Mouse (Mus musculus) megakaryocyte, adult 5-6 weeks (primary cell): ENCODE data around the gene Sertad2. TPM values are rescaled to one million over a fixed set of nuclear protein-coding genes. Genes with fewer than 3 reads are reported as not detected.

Experiments used
- ATAC-seq: 2 replicates; pipeline ENCODE4 v1.8.0; 2016; ENCODE audit warnings: mild to moderate bottlenecking, inconsistent platforms; ENCODE audit not compliant: poor library complexity, severe bottlenecking
- total RNA-seq, 2 experiments: library from RNA; stranded (forward) in 1 of 2; stranded (reverse) in 1 of 2; fragments of 153-499, 151-499 nt in 1 of 2; fragments of 221-1000, 200-1000 nt in 1 of 2; gene quantifications; 2 replicates each; pipeline versions ENCODE4 v1.2.3 to v1.2.4; 2015 to 2017

Gene Sertad2
- total RNA-seq, 2 experiments from 2014 or later: 7.0 to 9.1 TPM

DNA sequence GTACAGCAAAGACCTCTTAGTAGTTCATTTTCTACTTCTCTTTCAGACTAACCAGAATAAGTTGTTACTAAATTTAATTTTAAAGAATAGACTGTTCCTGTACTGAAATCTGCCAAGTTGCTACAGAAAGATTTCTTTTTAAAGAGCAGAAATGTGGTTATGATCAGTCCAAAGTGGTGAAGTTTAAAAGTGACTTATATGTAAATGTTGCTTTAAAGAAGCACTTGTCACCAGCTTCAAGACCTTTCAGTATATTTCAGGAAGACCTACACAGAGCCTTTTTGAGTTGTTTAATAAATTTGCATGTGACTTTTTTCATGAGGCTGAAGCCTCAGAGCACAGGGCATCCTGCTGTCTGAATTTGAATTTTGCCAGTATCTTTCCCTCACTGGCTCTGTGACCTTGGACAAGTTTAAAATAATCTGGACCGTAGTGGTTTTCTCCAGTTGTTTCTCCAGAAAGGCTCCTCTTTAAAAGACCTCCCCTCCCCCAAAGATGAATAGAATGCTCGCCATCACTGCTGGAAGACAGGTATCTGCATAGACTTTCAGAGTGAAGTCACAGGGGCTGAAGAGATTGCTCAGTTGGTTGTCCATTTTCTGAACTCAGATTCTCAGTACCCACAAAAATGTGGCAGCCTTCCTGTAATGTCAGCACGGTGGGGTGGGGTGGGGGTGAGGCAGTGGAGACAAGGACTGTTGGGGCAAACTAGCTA lies 1.9 kb downstream of the Sertad2 start:
- no peak for ATAC-seq

DNA sequence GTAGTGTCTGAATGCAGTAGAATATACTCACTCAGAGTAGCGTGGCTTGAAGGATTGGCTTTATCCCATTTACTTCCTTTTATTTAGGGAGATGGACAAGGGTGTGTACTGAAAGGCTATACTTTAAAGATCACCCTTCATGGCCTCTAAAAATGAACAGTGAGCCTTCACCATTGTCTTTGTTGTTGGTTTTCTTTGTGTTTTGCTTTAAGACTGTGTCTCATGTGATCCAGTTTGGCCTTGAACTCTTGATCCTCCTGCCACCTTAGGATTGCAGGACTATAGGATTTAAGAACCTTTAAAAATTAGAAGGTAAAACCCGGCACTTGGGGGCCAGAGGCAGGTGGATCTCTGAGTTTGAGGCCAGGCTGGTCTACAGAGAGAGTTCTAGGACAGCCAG lies 6.4 kb downstream of the Sertad2 start:
- ATAC-seq: no peak

DNA sequence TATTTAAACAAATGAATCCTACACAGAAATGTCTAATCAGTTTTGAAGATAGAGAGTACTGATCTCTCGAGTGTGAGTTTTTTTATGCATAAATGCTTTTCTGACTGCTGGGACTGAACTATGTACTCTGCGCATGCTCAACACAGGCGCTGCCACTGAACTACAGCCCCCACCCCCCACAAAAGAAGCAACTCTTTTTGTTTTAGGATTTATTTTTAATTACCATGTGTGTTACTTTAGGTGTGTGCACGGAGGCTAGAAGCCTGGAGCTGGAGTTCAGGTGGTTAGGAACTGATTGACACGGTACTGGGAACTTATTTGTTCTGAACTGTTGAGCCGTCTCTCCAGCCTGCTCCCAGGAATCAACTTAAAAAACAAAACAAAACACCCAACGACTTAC lies 7.1 kb downstream of the Sertad2 start:
- no peak for ATAC-seq

DNA sequence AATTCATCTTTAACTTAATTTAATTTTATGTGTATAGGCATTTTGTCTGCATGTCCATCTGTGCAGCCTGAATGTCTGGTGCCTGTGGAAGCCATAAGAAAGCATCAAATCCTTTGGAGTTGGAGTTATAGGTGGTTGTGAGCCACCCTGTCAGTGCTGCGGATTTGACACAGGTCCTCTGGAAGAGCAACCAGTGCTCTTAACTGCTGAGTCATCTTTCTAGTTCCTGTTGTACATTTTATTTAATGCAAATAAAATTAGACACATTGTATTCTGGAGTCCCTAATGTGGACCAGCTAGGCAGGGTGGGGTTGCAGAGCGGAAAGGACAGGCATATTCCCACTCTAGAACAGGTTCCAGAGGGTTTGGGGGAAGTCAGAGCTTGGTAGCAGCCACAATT lies 9.0 kb downstream of the Sertad2 start:
- no peak for ATAC-seq

DNA sequence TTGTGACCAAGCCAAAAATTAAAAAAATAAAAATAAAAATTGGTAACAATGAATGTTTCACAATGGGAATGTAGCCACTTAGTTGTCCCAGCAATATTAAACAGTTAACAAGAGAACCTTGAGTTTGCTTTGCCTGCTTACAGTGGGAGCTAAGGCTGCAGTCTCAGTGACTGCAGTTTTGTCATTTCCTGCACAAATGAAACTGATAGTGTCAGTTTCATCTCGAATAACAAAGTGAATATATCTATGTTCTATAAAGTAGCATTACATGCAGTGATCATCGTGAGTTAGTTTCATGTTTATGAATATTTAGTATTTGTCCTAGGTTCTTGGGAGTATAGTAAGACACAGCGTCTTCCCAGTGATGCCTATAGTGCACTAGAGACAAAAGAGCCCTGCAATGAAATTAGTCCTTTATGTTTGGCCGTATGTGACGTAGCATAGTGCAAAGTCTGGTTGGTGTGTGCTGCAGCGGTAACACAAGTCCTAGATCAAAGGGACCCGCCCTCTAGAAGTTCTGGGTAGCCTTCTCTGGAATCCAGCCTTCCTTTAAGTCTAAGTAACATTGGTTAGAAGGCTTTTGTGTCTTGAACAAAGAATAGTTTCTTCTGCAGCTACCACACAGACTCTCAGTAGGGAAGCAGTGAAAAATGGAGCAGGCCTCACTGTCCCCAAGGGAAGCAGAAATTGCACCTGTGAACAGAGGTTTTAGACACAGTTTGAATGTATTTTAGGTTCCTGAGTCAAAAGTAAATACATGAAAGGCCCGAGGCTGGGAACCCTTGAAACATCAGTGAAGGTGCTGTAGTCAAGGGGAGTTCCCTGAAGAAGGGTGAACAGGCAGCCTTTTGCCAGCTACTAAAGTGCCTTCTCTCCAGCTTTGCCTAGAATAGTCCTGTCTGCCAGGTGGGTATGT lies 10.0 kb downstream of the Sertad2 start:
- ATAC-seq: peak; percentile 27; the same call in 1 of the 2 replicates

DNA sequence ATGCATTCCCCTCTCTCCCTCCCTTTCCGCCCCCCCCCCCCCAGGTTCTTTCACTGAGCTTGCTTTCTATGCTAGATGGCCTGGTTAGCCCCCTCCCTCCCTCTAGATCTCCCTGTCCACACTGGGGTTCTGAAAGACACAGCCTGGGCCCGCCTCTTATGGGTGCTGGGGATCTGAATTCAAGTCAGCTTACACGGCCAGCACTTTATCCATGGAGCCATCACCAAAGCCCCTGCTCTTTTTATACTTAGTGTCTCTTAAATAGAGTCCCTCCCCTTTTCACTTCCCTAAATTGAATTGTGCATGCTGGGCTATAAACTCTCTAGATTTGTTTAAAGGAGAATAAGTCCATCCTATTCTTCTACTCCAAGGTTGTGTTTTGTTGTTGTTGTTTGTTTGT lies 12.6 kb downstream of the Sertad2 start:
- ATAC-seq: peak; percentile 39

DNA sequence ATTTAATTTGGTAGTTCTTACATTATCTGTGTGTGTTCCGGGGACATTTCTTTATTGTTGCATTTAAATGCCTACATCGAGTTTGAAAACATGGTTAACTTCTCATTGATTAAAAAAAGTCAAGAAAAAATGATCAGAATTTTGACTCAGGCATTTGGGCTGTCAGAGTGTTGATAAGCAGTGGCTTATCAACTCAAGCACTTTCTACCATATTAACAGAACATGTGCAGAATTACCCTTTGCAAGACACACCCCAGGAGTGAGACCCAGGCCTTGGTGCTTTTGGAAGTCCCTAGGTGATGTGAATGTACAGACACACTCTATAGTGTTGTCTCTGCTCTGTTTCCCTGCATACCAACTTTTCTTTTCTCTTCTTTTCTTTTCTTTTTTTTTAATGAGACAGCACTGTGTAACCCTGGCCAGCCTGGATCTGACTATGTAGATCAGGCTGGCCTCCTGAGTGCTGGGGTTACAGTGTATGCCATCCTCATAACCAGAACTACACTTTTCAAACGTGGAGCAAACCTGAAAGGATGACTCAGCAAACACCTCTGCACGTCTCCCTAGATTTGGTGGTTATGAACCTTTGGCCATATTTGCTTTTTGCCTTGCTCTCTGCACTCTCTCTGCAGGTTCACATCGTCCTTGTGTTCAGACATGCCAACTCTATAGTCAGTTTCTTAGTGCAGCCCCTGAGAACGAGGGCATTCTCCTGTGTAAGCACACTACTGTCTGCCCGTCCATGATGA lies 13.3 kb downstream of the Sertad2 start:
- ATAC-seq: no peak

DNA sequence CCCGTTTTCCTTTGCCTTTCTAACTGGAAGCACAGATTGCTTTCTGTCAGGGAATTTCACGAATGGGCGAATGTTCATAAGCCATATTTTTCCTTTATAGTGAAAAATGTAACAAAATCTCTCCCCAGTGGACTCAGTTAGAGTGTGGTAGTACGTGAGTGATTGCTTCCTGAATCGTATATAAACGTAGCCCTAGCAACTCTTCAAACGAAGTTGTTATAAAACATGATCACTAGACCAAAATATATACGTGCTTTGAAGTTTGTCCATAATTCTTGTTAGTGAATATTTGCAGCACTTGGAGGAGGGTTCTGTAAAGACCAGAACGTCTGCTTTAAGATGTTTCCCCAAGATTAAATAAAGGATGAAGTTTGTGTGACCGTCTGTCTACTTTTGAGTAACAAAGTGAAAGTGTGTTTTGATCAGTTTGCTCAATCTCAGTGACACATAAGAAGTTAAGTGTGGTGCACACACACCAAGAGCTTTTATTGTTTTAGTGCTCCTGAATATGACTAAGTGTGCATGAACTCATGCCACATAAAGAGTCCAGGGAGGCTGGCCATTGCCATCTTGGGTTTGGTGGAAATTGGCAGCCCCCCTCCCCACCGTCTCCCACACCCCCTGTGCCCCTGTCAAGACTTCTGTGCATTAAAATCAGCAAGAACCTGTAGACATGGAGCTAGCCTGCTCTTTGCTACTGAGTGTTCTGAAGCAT lies 16.3 kb downstream of the Sertad2 start:
- no peak for ATAC-seq

DNA sequence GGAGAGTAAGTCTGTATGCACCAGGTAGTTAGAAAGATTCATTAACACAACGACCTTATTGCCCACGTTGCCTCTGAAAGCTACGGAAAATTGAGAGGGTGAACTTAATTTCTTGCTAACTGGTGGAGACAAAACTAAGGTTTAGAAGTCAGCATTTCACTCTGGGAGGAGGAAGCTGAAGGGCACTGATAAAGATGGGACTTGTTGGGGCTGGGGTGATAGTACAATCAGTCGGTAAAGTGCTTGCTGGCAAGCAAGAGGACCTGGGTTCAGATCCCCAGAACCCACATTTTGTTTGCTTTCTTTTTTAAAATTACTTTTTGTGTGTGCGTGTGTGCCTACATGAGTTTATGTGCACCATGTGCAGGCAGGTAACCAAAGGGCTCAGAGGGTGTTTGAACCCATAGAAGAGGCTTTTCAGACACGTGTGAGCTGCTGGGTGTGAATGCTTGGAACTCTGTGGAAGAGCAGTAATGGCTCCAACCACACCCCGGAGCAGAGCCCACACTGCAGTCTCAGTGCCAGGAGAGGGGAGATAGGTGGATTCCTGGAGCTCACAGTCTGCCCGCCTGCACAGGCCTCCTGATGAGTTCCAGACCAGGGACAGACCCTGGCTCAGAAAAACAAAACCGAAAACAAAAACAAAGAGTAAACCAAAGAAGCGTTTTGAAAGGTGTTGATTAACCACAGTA lies 17.0 kb downstream of the Sertad2 start:
- no peak for ATAC-seq

DNA sequence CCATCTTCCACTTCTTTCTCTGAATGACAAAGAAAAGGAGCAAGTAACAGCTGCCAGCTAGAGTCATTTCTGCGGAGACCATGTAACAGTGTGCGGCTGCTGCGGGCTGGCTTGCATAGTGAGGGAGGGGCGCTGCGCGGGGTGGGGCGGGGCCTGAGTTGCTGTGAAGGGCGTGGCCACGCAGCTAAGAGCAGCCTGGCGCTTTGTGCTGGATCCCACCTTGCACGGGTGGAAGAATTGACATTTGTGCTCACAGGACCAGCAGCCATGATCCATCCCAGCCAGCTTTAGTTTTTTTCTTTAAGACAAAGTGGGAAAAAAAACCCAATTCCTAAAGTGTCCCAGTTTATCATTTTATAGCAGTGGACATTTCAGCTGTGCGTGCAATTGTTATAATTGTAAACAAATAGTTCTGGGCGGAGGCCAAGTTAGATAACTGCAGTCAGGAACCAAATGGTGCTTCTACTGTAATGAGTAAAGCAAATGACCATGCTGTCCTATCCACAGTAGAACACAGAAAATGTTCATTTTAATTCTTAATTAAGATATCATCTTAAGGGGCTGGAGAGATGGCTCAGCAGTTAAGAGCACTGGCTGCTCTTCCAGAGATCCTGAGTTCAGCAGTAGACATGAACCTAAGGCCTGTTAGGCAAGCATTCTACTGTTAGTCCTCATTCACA lies 18.4 kb downstream of the Sertad2 start:
- peak; percentile 82 for ATAC-seq

DNA sequence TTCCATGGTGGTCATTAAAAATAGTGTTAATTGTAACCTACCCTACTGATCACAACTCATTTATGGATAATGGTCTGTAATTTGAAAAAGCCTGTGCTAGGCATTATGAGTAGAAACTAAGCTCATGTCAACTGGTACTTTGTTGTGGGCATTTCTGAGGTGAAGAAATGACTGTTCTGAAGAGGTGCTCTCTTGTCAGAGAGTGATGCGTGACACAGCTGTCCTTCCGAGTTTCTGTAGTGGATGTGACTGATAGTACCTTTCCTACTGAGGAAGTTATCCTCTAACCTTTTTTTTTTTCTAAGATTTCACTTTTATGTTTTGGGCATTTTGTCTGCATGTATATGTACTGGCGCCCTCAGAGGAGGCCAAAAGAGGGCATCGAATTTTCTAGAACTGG lies 22.0 kb downstream of the Sertad2 start:
- no peak for ATAC-seq

DNA sequence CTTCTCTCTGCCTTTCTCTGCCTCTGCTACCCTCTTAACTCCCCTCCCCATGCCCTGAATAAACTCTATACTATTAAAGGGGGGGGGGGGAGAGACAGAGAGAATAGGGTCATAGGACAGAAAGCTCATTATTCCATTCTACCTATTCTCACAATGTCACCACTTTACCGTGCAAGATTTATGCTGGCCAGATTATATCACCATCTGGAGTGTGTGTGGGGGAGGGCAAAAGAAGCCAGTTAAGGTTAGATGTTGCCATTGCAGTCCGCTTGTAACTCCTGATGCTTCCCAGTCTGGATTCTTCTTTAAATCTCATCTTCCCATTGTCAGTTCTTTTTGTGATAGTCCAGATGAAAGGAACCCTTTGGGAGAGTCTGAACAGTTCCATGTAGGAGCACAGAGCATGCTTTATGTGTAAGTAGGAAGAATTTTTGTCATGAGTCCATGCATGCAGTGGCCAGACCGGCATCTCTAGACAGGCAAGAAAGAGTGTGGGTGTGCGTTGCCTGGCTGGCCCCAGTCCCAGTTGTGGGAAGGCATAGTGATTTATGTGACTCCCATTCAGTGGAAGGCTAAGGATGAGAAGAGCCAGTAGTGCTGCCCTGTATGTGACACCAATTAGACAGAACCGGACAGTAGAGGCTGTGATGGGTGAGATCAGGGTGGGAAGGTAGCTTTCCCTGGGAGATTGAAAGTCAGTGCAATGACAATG lies 28.8 kb downstream of the Sertad2 start:
- ATAC-seq: no peak

DNA sequence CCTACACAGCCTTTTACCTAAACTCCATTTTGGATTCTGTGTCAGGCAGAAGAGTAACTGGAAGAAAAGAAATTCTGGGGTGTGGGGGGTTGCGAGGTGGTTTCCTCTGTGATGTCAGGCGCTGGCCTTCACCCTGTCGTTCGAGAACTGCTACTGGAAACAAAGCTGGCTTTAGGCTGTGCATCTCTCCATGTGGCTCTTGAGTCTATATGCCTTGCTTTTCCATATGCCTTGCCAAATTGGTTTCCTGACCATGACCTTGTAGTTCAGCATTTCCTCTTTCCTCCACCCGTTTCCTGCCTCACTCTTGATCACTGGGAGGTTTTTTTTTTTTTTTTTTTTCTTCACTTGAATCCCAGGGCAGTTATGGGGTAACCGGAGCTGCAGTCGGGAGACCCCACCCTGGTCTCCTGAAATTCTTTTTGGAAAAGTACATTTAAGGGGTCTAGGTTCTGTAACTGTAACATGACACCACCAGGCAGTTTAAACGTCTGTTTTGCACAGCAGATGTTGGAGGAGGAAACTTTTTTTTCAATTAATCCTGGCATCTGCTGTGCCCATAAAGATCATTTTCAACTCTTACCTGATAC lies 33.1 kb downstream of the Sertad2 start:
- no peak for ATAC-seq

DNA sequence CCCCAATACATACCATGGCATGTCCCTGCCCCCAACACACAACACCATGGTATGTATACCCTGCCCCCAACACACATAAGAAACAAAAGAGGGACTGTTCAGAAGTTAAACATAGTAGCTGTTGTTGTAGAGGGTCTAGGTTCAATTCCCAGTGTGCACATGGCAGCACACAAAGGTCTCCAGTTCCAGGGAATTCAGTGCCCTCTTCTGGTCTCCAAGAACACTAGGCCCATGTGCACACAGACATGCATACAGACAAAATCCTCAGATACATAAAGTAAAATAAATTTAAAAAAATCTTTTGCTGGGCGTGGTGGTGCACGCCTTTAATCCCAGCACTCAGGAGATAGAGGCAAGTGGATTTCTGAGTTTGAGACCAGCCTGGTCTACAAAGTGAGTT lies 39.7 kb downstream of the Sertad2 start:
- ATAC-seq: no peak

DNA sequence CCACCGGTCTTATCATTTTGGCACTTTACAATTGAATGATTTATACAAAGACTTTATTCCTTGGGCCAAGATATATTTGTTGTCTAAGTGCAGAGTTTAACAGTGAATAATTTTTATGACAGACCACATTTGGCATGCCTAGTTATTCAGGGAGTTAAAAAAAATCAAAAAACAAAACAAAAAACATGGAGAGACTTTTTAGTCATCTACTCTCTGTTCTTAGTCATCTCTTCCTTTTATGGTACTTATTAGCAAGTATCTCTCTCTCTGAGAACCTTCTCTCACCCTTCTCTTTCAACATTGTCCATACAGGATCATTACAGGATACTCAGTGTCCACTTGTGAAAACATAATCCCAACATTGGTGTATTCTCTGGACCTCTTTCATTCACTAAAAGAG lies 42.2 kb downstream of the Sertad2 start:
- no peak for ATAC-seq

DNA sequence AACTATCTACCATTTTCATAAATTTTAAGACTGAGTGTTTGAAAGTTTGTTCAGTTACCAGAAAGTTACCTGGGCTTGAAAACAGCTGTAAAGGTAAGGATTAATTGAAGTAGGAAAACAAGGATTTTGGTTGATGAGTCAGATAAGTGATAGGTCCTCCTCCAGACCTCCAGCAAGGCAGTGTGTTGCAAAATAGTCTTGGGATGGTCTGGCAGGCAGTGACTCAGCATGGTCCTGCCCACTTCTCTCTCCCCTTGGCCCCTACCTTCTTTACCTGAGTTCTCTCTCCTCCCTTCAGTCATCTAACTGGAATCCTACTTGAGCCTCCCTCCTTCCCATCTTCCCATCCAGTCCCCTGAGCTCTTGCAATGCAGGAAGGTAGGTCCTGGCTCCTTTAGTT lies 43.1 kb downstream of the Sertad2 start:
- no peak for ATAC-seq

DNA sequence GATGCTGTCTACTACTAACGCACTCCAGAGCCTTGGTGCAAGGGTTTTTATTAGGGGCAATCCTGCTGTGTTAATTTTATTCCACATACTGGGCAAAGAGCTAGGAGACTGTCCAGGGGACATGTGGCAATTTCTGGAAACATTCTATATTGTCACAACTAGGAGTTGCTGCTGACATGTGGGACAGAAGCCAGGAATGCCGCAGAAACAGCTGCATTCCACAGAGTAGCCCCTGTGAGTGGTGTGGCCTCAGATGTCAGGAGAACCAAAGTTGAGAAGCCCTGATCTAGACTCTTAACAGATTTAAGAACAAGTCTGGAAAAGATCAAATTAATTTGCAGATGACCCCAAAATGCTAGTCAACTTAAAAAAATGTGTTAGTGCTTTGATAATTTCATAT lies 46.3 kb downstream of the Sertad2 start:
- no peak for ATAC-seq

DNA sequence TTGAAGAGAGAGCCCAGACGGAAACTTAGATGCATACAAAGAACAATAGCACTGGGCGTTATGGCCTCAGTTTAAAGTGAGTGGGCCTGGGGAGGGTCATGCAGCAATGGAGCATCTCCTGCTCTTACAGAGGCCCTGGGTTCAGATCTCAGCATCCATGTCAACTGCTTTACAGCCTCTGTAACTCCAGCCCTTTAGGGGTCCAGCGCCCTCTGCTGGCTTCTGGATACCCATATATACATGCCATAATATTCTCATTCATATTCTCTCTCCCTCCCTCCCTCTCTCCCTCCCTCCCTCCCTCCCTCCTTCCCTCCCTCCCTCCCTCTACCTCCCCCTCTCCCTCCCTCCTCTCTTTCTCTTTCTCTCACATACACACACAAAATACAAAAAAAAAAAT lies 49.0 kb downstream of the Sertad2 start:
- peak; percentile 62; the same call in 1 of the 2 replicates for ATAC-seq
